Mouse (Mus musculus) hindbrain, embryonic 14.5 days (tissue): ENCODE data around the gene Tmc3. TPM values are rescaled to one million over a fixed set of nuclear protein-coding genes. Genes with fewer than 3 reads are reported as not detected.

Experiments used
- ATAC-seq: fragments of 200-750 bp; cut with Nextera tagmentation; 2 replicates; pipeline ENCODE4 v1.8.0; 2017; ENCODE audit warnings: moderate number of reproducible peaks, mild to moderate bottlenecking, moderate TSS enrichment, moderate library complexity; ENCODE audit not compliant: low FRiP score
- DNase-seq: peaks from one replicate; pipeline ENCODE4 v3.0.0-alpha.2; 2015; ENCODE audit warnings: low spot score
- H3K27ac ChIP-seq: fragments of 300-500 bp; sonication (generic); 2 replicates; pipeline ENCODE4 v1.5.1; 2014; ENCODE audit warnings: mild to moderate bottlenecking, moderate library complexity
- H3K27me3 ChIP-seq: fragments of 300-500 bp; sonication (generic); 2 replicates; pipeline ENCODE4 v1.6.1; 2014; ENCODE audit warnings: mild to moderate bottlenecking, low read length, mixed read lengths; ENCODE audit not compliant: control insufficient read depth, insufficient read depth
- H3K36me3 ChIP-seq: fragments of 300-500 bp; sonication (generic); replicated peaks from 2 replicates; pipeline ENCODE4 v1.6.1; 2014; ENCODE audit not compliant: control insufficient read depth, insufficient read depth
- H3K4me1 ChIP-seq: fragments of 300-500 bp; sonication (generic); replicated peaks from 2 replicates; pipeline ENCODE4 v1.6.1; 2014; ENCODE audit warnings: antibody characterized with exemption, low read length, mixed read lengths; ENCODE audit not compliant: control insufficient read depth, insufficient read depth
- H3K4me2 ChIP-seq: fragments of 300-500 bp; sonication (generic); replicated peaks from 2 replicates; pipeline ENCODE4 v1.6.1; 2014; ENCODE audit warnings: mild to moderate bottlenecking, moderate library complexity
- H3K4me3 ChIP-seq: fragments of 300-500 bp; sonication (generic); replicated peaks from 2 replicates; pipeline ENCODE4 v1.5.1; 2014; ENCODE audit warnings: mild to moderate bottlenecking, low read length
- H3K9ac ChIP-seq: fragments of 300-500 bp; sonication (generic); 2 replicates; pipeline ENCODE4 v1.6.1; 2014
- H3K9me3 ChIP-seq: fragments of 300-500 bp; sonication (generic); 2 replicates; pipeline ENCODE4 v1.6.1; 2016; ENCODE audit warnings: low read length; ENCODE audit not compliant: control insufficient read depth
- WGBS: fragments of 180-500 bp; shearing (Covaris S2); extraction: QIAGEN DNeasy Blood & Tissue Kit; methylation state at CpG from one replicate; pipeline ENCODE4 v1.1.7; 2014; 5-methylcytosine and 5-hydroxymethylcytosine counted together
- polyA plus RNA-seq: library from polyadenylated mRNA; unstranded; fragments of >200 nt; fragmentation: Nextera tagmentation; extraction: Ambion mirVana; gene quantifications from 2 replicates; pipeline ENCODE4 v1.2.1, GENCODE M21; 2014

The Tmc3 gene
- polyA plus RNA-seq = 0.31 and 0.51 TPM in 2 replicates

GRCm38 (mm10) chr7:83584639-83585471 lies at the start of gene Tmc3:
Gene Tmc3 (plus strand): TSS chr7:83584927.
- Histone ChIP-seq H3K9me3 (no peaks in the 10 kb centered on the region), H3K4me3 (no peak within 1 kb of the TSS), H3K36me3 (no peaks in the 10 kb centered on the region), H3K4me1 (0 out of 2 replicates have a peak, but pooled peaks cover 3% of the 10 kb centered on the region), H3K4me2 (no peak within 1 kb of the TSS), H3K27ac (no peak within 1 kb of the TSS), H3K27me3 (no peaks in the 10 kb centered on the region), H3K9ac (no peak within 1 kb of the TSS)
- 41% methylated on average over 11 of the region's 11 CpGs for WGBS
- ATAC-seq = no peak; the same call in 1 of the 2 replicates
- DNase-seq = no peak

DNA sequence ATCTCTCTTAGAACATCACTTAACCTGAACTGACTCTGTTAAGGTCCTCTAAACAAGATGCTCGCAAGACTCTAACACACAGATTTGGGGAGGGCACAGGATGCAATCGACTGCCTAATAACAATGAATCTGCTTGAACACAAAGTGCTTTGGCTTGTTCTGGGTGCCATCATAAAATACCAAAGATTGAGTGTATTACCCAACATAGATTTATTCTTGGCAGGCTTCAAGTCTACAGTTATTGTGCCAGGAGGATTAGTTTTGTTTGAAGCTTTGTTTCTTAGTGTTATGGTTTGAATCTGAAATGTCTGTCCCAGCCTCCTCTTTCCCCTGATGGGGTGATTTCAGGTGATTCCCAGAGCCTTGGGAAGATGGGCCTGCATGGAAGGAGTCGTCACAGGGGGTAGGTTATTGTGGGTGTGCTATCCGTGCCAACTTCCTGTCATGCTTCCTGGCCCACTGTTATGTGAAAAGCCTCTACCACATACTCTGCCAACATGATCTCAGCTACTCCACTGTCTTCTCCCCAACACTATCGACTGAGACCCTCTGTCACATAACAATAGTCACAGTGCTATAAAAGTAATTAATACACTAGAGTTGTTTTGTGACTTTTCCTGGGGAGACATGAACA lies 43.1 kb upstream of the Tmc3 start:
- WGBS = 80% methylated on average over 5 of the region's 5 CpGs
- ATAC-seq (no peak), DNase-seq (no peak)
- Histone ChIP-seq H3K36me3 (no peaks in the 10 kb centered on the region), H3K27ac (no peak overlapping the region), H3K27me3 (no peaks in the 10 kb centered on the region), H3K4me2 (no peak overlapping the region), H3K4me1 (no peaks in the 10 kb centered on the region), H3K4me3 (no peak overlapping the region), H3K9me3 (no peaks in the 10 kb centered on the region), H3K9ac (no peak overlapping the region)

DNA sequence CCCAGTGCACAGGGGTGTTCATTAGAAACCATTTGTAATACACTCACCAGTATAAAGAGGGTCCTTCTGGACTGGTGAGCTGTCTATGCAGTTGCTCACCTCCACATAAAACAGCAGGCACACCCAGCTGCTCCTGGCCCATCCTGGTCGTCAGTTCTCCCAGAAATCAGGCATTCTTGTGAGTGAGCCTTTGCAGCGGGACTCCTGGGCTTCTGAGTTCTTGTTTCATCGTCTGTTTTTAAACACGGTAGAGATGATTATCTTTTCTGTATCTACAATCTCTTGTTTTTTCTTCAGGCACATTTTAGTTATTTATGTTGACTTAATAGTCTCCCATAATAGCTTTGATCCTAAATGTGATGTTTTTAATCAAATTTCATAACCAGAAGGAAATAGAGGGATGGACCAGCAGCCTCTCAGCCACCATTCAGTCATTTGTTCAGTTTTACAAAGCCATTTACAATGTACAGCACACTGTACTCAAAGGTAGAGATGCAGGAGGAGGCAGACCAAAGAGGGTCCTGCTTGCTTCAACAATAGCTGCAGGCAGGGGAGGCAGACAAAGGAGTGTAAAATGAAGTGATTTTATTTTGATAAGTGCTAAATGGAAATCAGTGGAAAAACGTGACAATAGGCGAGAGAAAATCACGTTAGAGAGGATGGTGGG lies 35.9 kb upstream of the Tmc3 start:
- DNase-seq = no peak
- H3K4me3 ChIP-seq = no peak overlapping the region
- no peaks in the 10 kb centered on the region for H3K36me3 ChIP-seq
- peak overlapping the region; percentile 92 for H3K27ac ChIP-seq
- peak overlapping the region; percentile 66 for H3K9ac ChIP-seq
- peaks cover 19% of the 10 kb centered on the region for H3K4me1 ChIP-seq
- H3K9me3 ChIP-seq = no peaks in the 10 kb centered on the region
- no peaks in the 10 kb centered on the region for H3K27me3 ChIP-seq
- 41% methylated on average over 7 of the region's 7 CpGs for WGBS
- ATAC-seq = peak; percentile 28; the same call in 1 of the 2 replicates
- peak overlapping the region; percentile 52 for H3K4me2 ChIP-seq

- no peaks in the 10 kb centered on the region for H3K9me3 ChIP-seq
- peak overlapping the region; percentile 52 for H3K4me2 ChIP-seq
- ATAC-seq (peak; percentile 52; the same call in 1 of the 2 replicates), DNase-seq (peak; percentile 47)
- H3K9ac ChIP-seq = peak overlapping the region; percentile 66
- 50% methylated on average over 7 of the region's 7 CpGs for WGBS
- no peaks in the 10 kb centered on the region for H3K36me3 ChIP-seq
- H3K27ac ChIP-seq = peak overlapping the region; percentile 92
- H3K27me3 ChIP-seq = no peaks in the 10 kb centered on the region
- peaks cover 19% of the 10 kb centered on the region for H3K4me1 ChIP-seq
- H3K4me3 ChIP-seq = peak overlapping the region; percentile 19; the same call in 1 of the 2 replicates
Observed at GRCm38 (mm10) chr7:83549353-83549774, 35.4 kb upstream of the Tmc3 start.

DNA sequence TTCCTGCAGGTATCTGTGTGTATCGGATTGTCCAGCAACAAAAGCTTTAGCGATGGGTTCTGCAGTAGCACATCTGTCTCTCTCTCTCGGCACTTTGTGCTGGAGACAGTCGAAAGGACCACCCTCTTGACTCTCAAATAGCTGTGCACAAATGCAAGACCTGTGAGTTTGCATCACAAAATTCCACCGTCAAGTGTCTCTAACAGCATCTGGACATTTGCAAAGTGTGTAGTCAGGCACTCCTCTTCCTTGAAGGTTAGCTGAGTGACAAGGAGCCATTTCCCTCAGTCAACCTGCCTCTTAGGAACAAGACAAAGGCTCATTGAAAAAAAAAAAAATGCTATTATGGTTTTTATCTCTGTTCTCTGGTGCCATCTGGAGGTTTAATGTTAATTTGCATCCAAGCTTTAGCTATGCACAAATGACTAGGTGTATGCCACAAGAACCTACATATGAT lies 34.7 kb upstream of the Tmc3 start:
- Histone ChIP-seq H3K9me3 (no peaks in the 10 kb centered on the region), H3K27ac (peak overlapping the region; percentile 92), H3K27me3 (no peaks in the 10 kb centered on the region), H3K36me3 (no peaks in the 10 kb centered on the region), H3K4me3 (peak overlapping the region; percentile 19), H3K9ac (peak overlapping the region; percentile 66), H3K4me1 (peaks cover 19% of the 10 kb centered on the region), H3K4me2 (peak overlapping the region; percentile 52)
- DNase-seq (peak; percentile 95), ATAC-seq (peak; percentile 77)
- WGBS = 30% methylated on average over 5 of the region's 5 CpGs

DNA sequence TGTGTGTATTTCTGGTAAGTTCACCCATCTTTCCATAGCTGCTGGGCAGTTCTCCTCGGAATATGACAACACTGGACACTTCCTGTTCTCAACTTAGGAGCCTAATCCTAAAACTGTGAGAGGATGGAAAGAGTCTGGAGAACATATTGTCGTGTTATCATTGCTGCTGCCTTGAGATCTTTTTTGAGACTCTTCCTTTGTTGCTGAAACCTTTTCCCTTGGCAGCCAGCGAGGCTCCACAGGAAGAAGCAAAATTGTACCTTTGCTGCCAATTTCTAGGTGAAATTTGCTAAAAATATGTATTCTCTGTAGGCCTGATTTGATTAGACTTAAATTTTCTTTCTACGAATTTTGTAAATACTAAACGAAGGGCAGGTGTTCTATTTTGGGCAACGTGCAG lies 30.2 kb upstream of the Tmc3 start:
- no peaks in the 10 kb centered on the region for H3K36me3 ChIP-seq

GRCm38 (mm10) chr7:83556488-83556887 lies 28.2 kb upstream of the Tmc3 start:
- no peaks in the 10 kb centered on the region for H3K36me3 ChIP-seq
- WGBS = 95% methylated on average over 2 of the region's 2 CpGs

More for the DNA sequence above, 30.2 kb upstream of the Tmc3 start:
- DNase-seq = no peak
- Histone ChIP-seq H3K4me1 (peaks cover 6% of the 10 kb centered on the region), H3K4me2 (no peak overlapping the region), H3K27me3 (no peaks in the 10 kb centered on the region), H3K4me3 (no peak overlapping the region), H3K9me3 (no peaks in the 10 kb centered on the region), H3K9ac (no peak overlapping the region), H3K27ac (no peak overlapping the region)
- 87% methylated on average over 6 of the region's 6 CpGs for WGBS
- no peak for ATAC-seq

GRCm38 (mm10) chr7:83558741-83559280 lies 25.9 kb upstream of the Tmc3 start:
- Histone ChIP-seq H3K27me3 (no peaks in the 10 kb centered on the region), H3K9ac (no peak overlapping the region), H3K4me1 (no peaks in the 10 kb centered on the region), H3K27ac (no peak overlapping the region), H3K36me3 (no peaks in the 10 kb centered on the region), H3K4me3 (no peak overlapping the region), H3K4me2 (no peak overlapping the region), H3K9me3 (no peaks in the 10 kb centered on the region)
- ATAC-seq (no peak), DNase-seq (no peak)
- 68% methylated on average over 5 of the region's 5 CpGs for WGBS

More at GRCm38 (mm10) chr7:83556488-83556887, 28.2 kb upstream of the Tmc3 start:
- no peak for ATAC-seq
- Histone ChIP-seq H3K4me2 (no peak overlapping the region), H3K9ac (no peak overlapping the region), H3K4me3 (no peak overlapping the region), H3K9me3 (no peaks in the 10 kb centered on the region), H3K4me1 (no peaks in the 10 kb centered on the region), H3K27ac (no peak overlapping the region), H3K27me3 (no peaks in the 10 kb centered on the region)
- no peak for DNase-seq

- Histone ChIP-seq H3K4me2 (no peak overlapping the region), H3K27me3 (no peaks in the 10 kb centered on the region), H3K4me3 (no peak overlapping the region), H3K27ac (no peak overlapping the region), H3K4me1 (no peaks in the 10 kb centered on the region), H3K36me3 (no peaks in the 10 kb centered on the region), H3K9me3 (no peaks in the 10 kb centered on the region), H3K9ac (no peak overlapping the region)
- ATAC-seq (no peak), DNase-seq (no peak)
- WGBS = 89% methylated on average over 3 of the region's 3 CpGs
Observed at GRCm38 (mm10) chr7:83559495-83559894, 25.2 kb upstream of the Tmc3 start.
